Mouse (Mus musculus) cerebellum, adult 2 months (tissue): ENCODE measurements at regions not wholly inside any gene's neighbourhood (a gene's known extent, or its start where the extent isn't known, plus 50 kb on each side); places are given as distances from the start of the nearest gene placed in this dataset.

ENCODE experiments used
- CTCF ChIP-seq: fragments of 200-500 bp; IDR thresholded peaks from 2 replicates; pipeline ENCODE4 v1.5.1; 2011; ENCODE audit warnings: low read depth, mild to moderate bottlenecking, control low read depth, low read length, moderate library complexity, borderline replicate concordance; ENCODE audit not compliant: insufficient read depth
- POLR2A ChIP-seq: fragments of 200-500 bp; IDR thresholded peaks from 2 replicates; pipeline ENCODE4 v1.6.1; 2011; ENCODE audit warnings: low read length, control low read depth, borderline replicate concordance; ENCODE audit not compliant: insufficient read depth

GRCm38 (mm10) chr14:87749068-87749467 is 332.6 kb downstream of the Tdrd3 start:
- no peak for TF ChIP-seq CTCF
- no peak for TF ChIP-seq POLR2A
